Mouse (Mus musculus) embryonic fibroblast, embryonic 13.5 days (primary cell): ENCODE data around the gene Dclre1c.

ENCODE experiments used
- CTCF ChIP-seq: IDR thresholded peaks from 2 replicates; pipeline ENCODE4 v1.5.1; 2011; ENCODE audit warnings: mild to moderate bottlenecking, control low read depth, low read length, moderate library complexity, borderline replicate concordance; ENCODE audit not compliant: insufficient read depth
- POLR2A ChIP-seq: IDR thresholded peaks from 2 replicates; pipeline ENCODE4 v1.6.1; 2011; ENCODE audit warnings: low read depth, mild to moderate bottlenecking, control low read depth, low read length, moderate library complexity

DNA sequence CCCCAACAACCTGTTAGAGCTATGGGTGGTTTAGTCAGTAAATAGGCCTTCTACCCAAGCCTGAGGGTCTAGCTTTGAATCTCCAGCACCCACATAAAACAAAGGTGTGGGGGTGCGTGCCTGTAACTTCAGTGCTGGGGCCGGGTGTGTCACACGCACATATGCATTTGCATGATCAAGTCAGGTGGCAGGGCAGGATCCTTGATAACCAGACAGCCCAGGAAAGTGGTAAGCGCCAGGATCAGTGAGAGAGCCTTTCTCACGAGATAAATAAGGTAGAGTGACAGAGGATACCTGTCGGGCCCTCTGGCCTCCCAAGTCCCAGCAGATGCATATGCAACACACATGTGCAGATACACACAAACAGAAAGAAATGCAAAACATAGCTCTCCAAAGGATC lies 75.6 kb downstream of the Dclre1c start:
- TF ChIP-seq CTCF = no peak
- TF ChIP-seq POLR2A = no peak
